8 mouse cellular contexts compared by ENCODE assay signal in genomic region chr10:60827901-60828670, GRCm38 (mm10). TPM values are rescaled to one million over a fixed set of nuclear protein-coding genes. Genes with fewer than 3 reads are reported as not detected.
DNase-seq lines count a peak whose midpoint lies in the region; ATAC-seq and TF ChIP-seq lines count a peak whose summit lies in the region.

No protein-coding gene starts in this region.

- peaks cover 81% of the 10 kb centered on the region for H3K4me1 ChIP-seq in heart, embryonic 10.5 days
- H3K4me1 ChIP-seq in intestine, embryonic 16.5 days (ENCODE audit: control insufficient read depth, insufficient read depth, low read length), result peaks cover 47% of the 10 kb centered on the region
- peaks cover 8% of the 10 kb centered on the region for H3K4me1 ChIP-seq in thymus, adult 2 months (replicated peaks; ENCODE audit: control insufficient read depth, insufficient read depth, low read length)

- H3K36me3 ChIP-seq in heart, embryonic 10.5 days, result peaks cover 3% of the 10 kb centered on the region
- no peaks in the 10 kb centered on the region for H3K36me3 ChIP-seq in intestine, embryonic 16.5 days (ENCODE audit: control insufficient read depth, insufficient read depth, low read length)
- no peaks in the 10 kb centered on the region for H3K36me3 ChIP-seq in thymus, adult 2 months (ENCODE audit: control insufficient read depth, insufficient read depth, low read length)

- H3K4me2 ChIP-seq in intestine, embryonic 16.5 days (ENCODE audit: low read depth, low read length), result peak overlapping the region; percentile 79

- peak overlapping the region; percentile 98 for H3K27ac ChIP-seq in heart, embryonic 10.5 days
- H3K27ac ChIP-seq in intestine, embryonic 16.5 days (ENCODE audit: low read length), result no peak overlapping the region
- H3K27ac ChIP-seq in thymus, adult 2 months (ENCODE audit: control insufficient read depth, insufficient read depth, low read length), result no peak overlapping the region

- no peak for TF ChIP-seq CTCF in thymus, adult 2 months (IDR thresholded peaks at IDR 0.05; ENCODE audit: borderline replicate concordance, control insufficient read depth, extremely low read depth, insufficient read depth, low read length, poor library complexity)

- peak overlapping the region; percentile 95 for H3K4me3 ChIP-seq in heart, embryonic 10.5 days
- peak overlapping the region; percentile 11; the same call in 1 of the 2 replicates for H3K4me3 ChIP-seq in intestine, embryonic 16.5 days (ENCODE audit: low read length)
- H3K4me3 ChIP-seq in thymus, adult 2 months (ENCODE audit: control insufficient read depth, insufficient read depth, low read length), result no peak overlapping the region

- no peak for ATAC-seq in intestine, embryonic 16.5 days

- peaks cover 16% of the 10 kb centered on the region for H3K27me3 ChIP-seq in heart, embryonic 10.5 days (ENCODE audit: insufficient read depth, poor library complexity, severe bottlenecking)
- peaks cover 17% of the 10 kb centered on the region for H3K27me3 ChIP-seq in intestine, embryonic 16.5 days (replicated peaks; ENCODE audit: control insufficient read depth, insufficient read depth, low read length)
- H3K27me3 ChIP-seq in thymus, adult 2 months (ENCODE audit: control insufficient read depth, insufficient read depth, low read length), result peaks cover 23% of the 10 kb centered on the region; the same call in 1 of the 2 replicates

- WGBS in heart, embryonic 10.5 days, result 35% methylated on average over 17 of the region's 17 CpGs
- 41% methylated on average over 17 of the region's 17 CpGs for WGBS in intestine, embryonic 16.5 days
- WGBS in thymus, adult 2 months, result 61% methylated on average over 17 of the region's 17 CpGs

- peak overlapping the region; percentile 61; the same call in 1 of the 2 replicates for H3K9ac ChIP-seq in intestine, embryonic 16.5 days (ENCODE audit: low read depth, low read length)

- no peak for DNase-seq in heart, embryonic 10.5 days (ENCODE audit: low spot score)
- DNase-seq in heart, adult 9 months (ENCODE audit: low spot score in 2 of 2), result no peak
- DNase-seq in urinary bladder, adult 2 months (ENCODE audit: low spot score), result peak; percentile 19
- no peak for DNase-seq in urinary bladder, postnatal 14 days (ENCODE audit: low spot score)
- DNase-seq in thymus, adult 2 months, result no peak
- no peak for DNase-seq in adrenal gland, postnatal 14 days
- DNase-seq in urinary bladder, postnatal 10 days (ENCODE audit: low spot score), result no peak

- no peaks in the 10 kb centered on the region for H3K9me3 ChIP-seq in heart, embryonic 10.5 days
- H3K9me3 ChIP-seq in intestine, embryonic 16.5 days (ENCODE audit: control insufficient read depth, low read length), result no peaks in the 10 kb centered on the region

- no peak for TF ChIP-seq POLR2A in thymus, adult 2 months (IDR thresholded peaks at IDR 0.05; ENCODE audit: control insufficient read depth, extremely low read depth, insufficient read depth, low read length, poor library complexity)

RNA-seq across cellular contexts. Expression of gene Unc5b, which starts 3.3 kb away (rescaled TPM):
- polyA plus RNA-seq in heart, embryonic 10.5 days (2016; fragmentation: Nextera tagmentation; extraction: Ambion mirVana), result 17.9 and 18.8 TPM in 2 replicates
- polyA plus RNA-seq in urinary bladder, adult 2 months (2012; rRNA removed), result 17.5 and 28.8 TPM in 2 replicates
- 4.3 and 4.6 TPM in 2 replicates for polyA plus RNA-seq in intestine, embryonic 16.5 days (2015; fragmentation: Nextera tagmentation; extraction: Ambion mirVana)
- polyA plus RNA-seq in thymus, adult 2 months (2012; rRNA removed), result 3.6 and 4.0 TPM in 2 replicates
- 10.5 and 11.3 TPM in 2 replicates for total RNA-seq in adrenal gland, postnatal 14 days (2021)
